Mouse (Mus musculus) thymus, postnatal 14 days (tissue): Measurements from ENCODE around the gene Trp53i11.

Source experiments
- DNase-seq: peaks from one replicate; pipeline ENCODE4 v3.0.0; 2021

Gene Trp53i11

DNA sequence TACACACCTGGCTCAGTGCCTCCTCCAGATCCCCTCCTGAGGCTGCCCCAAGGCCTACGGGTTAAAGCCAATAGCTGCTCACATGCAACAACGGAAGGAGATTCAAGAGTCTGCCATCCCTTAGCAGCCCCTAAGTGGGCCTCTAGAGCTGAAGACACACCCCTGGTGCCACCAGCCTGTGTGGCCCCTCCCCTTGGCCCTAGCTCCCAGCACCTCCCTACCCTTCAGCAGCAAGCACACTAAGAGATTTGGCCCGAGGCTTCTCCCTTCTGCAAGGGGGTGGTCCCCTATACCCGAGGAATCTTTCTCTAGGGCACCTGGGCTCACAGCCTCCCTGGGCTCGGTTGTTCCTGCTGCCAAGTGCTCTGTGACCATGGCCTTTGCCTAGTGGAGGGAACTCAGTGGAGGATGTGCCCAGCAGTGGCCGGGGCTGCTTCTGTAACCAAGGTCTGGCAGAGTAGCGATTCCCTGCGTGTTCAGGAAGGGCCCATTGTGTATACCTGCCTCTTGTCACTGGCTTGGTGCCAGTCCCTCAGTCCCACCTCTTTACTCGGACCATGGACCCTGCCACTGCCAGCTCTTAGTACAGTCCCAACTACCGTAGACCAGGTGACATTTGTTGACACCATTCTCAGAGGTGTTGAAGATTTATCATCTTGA is 13.5 kb downstream of the Trp53i11 start:
- DNase-seq: peak; percentile 65

- DNase-seq: no peak
Measured at GRCm38 (mm10) chr2:93201997-93202396, 14.6 kb downstream of the Trp53i11 start.

- DNase-seq: no peak
Measured at GRCm38 (mm10) chr2:93202782-93203181, 15.4 kb downstream of the Trp53i11 start.

DNA sequence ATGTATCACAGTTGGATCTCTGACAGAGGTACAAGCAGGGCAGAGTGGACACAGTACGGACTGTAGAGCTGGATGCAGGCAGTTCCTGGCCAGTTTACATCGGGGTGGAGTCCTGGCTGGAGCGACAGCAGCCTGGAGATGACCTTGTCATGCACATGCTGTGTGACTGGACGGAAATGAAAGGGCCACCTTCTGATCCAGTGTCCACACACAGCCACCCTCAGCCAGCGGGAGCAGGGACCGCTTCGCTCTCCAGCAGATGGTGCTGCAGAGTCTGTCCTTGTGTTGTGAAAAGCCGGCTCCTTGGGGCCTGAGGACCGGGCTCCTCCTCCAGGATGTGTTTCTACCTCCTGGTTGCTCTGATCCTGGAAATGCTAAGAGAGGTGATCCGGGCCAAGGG is 16.3 kb downstream of the Trp53i11 start:
- peak; percentile 76 for DNase-seq

DNA sequence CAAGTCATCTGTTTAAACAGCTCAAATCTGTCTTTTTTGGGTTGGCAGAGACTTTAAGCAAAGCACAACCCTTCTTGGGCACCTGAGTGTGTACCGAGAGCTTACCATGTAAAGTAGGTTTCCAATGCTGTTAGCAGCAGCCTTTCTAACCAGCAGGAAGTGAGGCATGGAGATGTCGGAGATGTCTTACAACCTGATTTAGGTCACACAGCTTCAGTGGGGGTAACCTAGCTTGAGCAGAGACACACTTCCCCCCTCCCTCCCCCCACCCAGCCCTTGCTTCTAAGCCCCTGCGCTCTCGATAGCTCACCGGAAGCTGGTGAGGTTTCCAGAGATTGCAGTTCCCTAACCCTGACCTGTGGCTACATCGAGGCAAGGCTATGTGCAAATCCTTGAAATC is 17.2 kb downstream of the Trp53i11 start:
- peak; percentile 60 for DNase-seq

DNA sequence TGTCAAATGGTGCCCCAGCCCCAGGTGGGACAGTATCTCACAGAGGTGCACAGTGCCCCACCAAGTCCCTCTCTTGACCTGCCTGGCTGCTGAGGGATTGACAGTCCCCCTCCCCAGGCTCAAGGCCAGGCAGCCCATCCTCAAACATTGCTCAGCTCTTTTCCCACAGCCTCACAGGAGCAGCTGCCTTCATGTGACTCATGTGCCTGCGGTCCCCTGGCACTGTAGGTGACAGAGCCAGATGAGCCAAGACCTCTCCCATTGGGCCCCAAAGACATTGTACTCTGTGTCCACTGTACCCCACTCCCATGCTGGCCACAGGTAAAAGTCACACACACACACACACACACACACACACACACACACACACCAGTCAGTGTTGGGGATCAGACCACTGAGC is 18.8 kb downstream of the Trp53i11 start:
- no peak for DNase-seq

- DNase-seq: peak; percentile 40
Measured at GRCm38 (mm10) chr2:93212386-93212785, 25.0 kb downstream of the Trp53i11 start.

GRCm38 (mm10) chr2:93212865-93213264 is 25.5 kb downstream of the Trp53i11 start:
- no peak for DNase-seq

GRCm38 (mm10) chr2:93214192-93214591 is 26.8 kb downstream of the Trp53i11 start:
- peak; percentile 46 for DNase-seq

- no peak for DNase-seq
Measured at GRCm38 (mm10) chr2:93215790-93216189, 28.4 kb downstream of the Trp53i11 start.

DNA sequence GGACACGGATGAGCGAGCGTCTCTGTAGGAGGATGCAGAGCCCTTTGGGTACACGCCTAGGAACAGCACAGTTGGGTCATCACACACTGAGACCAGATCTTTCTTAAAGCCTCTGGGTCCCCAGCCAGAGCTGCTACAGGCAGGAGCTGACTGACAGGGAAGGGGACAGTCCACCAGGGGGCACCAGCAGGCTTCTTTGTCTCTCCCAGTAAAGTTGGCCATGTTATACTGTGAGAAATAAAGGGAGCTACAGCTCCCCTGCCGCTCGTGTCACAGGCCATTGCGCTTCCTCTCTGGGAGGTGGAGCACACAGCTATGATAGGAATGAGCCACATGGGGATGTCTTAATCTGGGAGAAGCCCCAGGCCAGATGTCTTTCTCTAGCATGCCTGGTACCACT is 29.7 kb downstream of the Trp53i11 start:
- DNase-seq: peak; percentile 89

DNA sequence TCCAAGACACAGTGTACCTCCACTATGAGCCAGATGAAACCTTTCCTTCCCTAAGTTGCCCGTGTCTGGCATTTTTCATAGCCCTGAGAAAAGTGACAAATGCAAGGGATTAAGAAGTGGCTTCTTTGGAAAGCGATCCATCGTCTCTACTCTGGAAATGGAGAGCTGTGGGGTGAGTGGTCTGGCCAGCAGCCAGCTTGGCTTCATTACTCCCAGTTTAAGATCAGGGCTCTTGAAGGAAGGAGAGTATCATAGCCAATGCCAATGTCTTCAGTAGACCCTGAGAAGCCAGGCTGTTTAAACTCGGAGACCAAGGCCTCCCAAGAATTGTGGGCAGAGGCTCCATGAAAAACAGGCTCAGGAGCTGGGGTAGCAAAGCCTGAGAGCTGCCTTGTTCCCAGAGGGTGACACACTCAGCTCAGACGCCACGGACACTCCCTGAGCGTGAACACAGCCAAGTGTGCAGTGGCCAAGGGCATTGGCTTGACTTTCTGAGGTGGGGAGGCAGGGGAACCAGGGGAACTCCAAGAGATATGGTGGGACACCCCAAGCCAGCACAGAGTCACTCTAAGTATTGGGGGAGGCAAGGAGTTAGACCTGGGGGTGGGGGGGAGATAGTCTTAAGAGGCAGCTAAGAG is 31.1 kb downstream of the Trp53i11 start:
- no peak for DNase-seq

DNA sequence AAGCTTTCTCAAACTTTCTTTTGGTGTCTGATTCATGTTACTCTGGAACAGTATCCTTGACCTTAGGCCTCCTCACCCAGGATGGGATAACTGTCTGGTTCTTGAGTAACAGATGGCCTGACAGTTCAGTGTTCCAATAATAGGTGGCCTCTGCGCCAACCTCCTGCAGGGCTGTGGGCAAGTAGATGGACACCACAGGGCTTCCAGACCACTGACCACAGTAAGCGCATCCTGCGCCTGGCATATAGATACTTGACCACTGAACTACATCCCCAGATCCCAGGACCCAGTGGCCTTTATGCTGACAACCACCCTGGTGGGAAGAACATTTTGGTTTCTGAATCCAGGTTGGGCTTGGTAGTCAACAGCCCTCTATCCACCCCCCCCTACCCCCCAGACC is 32.2 kb downstream of the Trp53i11 start:
- no peak for DNase-seq

DNA sequence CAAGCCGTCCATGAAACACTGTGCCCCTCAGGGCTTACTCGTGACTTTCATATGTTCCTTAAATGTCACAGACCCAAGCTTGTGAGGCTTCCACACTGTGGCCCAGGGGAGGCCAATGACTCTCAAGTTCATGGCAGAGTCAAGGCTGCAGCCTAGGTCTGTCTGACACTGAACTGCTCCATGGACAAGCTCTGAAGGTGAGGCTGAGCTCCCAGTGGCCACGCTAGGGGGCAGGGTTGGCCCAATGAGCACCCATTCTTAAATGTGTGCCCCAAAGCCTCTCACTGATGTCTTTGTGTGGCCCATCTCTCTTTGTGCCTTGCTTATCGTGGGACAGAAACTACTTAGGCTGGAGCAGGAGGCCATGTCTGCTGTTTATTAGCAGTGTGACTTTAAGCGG is 33.1 kb downstream of the Trp53i11 start:
- no peak for DNase-seq

- DNase-seq: no peak
Measured at GRCm38 (mm10) chr2:93223463-93223862, 36.1 kb downstream of the Trp53i11 start.

GRCm38 (mm10) chr2:93226606-93227595 is 39.6 kb downstream of the Trp53i11 start:
- peak; percentile 78 for DNase-seq

- DNase-seq: no peak
Measured at GRCm38 (mm10) chr2:93227713-93228479, 40.5 kb downstream of the Trp53i11 start.

GRCm38 (mm10) chr2:93228480-93228824 is 41.1 kb downstream of the Trp53i11 start:
- DNase-seq: no peak

DNA sequence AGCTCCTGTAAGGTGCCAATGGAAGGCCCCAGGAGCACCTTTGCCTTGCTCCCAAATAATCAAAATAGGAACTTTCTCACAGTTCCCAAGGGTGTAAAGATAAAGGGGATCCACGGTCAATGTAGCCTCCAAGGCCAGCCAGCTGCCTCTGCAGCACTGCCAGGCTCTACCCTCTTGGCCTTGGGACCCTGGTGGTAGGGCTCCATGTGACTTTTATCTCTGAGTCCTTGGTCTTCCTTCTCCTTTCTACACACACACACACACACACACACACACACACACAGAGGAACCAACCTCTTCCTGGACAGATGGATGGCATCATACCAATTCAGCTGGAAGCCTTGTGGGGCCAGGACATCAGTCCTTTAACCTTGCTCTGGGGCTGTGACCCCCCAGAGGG is 44.8 kb downstream of the Trp53i11 start:
- no peak for DNase-seq

DNA sequence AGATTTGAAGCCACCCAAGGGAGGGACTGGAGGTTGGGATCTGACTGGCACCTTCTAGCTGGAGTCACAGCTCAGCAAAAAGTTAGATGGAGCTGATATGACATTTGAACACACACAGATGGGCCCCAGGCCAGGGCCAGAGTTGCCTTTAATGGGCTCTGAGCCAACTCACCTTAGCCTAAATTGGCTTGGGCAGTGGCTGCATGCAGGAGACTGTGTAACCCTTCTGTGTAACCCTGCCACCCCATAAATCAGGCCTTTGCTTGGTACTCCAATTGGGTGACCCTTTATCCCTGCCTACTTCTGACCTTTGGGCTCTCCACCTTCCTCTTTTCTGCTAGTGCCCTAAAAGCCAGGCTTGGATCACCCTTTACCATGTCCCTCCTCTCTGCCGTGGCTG is 49.7 kb downstream of the Trp53i11 start:
- no peak for DNase-seq

GRCm38 (mm10) chr2:93238864-93239263 is 51.5 kb downstream of the Trp53i11 start:
- no peak for DNase-seq

GRCm38 (mm10) chr2:93242166-93242565 is 54.8 kb downstream of the Trp53i11 start:
- no peak for DNase-seq
